Mouse (Mus musculus) embryonic facial prominence, embryonic 15.5 days (tissue): Measurements from ENCODE around the gene Arfgap1. TPM values are rescaled to one million over a fixed set of nuclear protein-coding genes. Genes with fewer than 3 reads are reported as not detected.

Source experiments
- ATAC-seq: fragments of 200-750 bp; cut with Nextera tagmentation; 2 replicates; pipeline ENCODE4 v1.8.0; 2017; ENCODE audit warnings: low read depth, moderate TSS enrichment; ENCODE audit not compliant: insufficient number of reproducible peaks, low FRiP score, low TSS enrichment
- H3K27ac ChIP-seq: fragments of 300-500 bp; sonication (generic); replicated peaks from 2 replicates; pipeline ENCODE4 v1.5.1; 2015; ENCODE audit warnings: mild to moderate bottlenecking, inconsistent platforms
- H3K27me3 ChIP-seq: fragments of 300-500 bp; sonication (generic); 2 replicates; pipeline ENCODE4 v1.6.1; 2015; ENCODE audit warnings: inconsistent platforms
- H3K36me3 ChIP-seq: fragments of 300-500 bp; sonication (generic); 2 replicates; pipeline ENCODE4 v1.6.1; 2015; ENCODE audit warnings: mild to moderate bottlenecking, inconsistent platforms
- H3K4me1 ChIP-seq: fragments of 300-500 bp; sonication (generic); 2 replicates; pipeline ENCODE4 v1.6.1; 2015; ENCODE audit warnings: inconsistent platforms
- H3K4me2 ChIP-seq: fragments of 300-500 bp; sonication (generic); replicated peaks from 2 replicates; pipeline ENCODE4 v1.6.1; 2015; ENCODE audit warnings: mild to moderate bottlenecking, inconsistent platforms
- H3K4me3 ChIP-seq: fragments of 300-500 bp; sonication (generic); replicated peaks from 2 replicates; pipeline ENCODE4 v1.5.1; 2015; ENCODE audit warnings: mild to moderate bottlenecking, inconsistent platforms
- H3K9ac ChIP-seq: fragments of 300-500 bp; sonication (generic); 2 replicates; pipeline ENCODE4 v1.6.1; 2015; ENCODE audit warnings: inconsistent platforms
- H3K9me3 ChIP-seq: fragments of 300-500 bp; sonication (generic); replicated peaks from 2 replicates; pipeline ENCODE4 v1.6.1; 2016; ENCODE audit warnings: inconsistent platforms
- WGBS: fragments of 180-500 bp; shearing (Covaris S2); methylation state at CpG from one replicate; pipeline ENCODE4 v1.1.7; 2015; 5-methylcytosine and 5-hydroxymethylcytosine counted together
- polyA plus RNA-seq: library from polyadenylated mRNA; unstranded; fragments of >200 nt; fragmentation: Nextera tagmentation; extraction: Ambion mirVana; gene quantifications from 2 replicates; pipeline ENCODE4 v1.2.1, GENCODE M21; 2015

Arfgap1 gene
- polyA plus RNA-seq, 1 experiment from 2014 or later = 144 TPM

DNA sequence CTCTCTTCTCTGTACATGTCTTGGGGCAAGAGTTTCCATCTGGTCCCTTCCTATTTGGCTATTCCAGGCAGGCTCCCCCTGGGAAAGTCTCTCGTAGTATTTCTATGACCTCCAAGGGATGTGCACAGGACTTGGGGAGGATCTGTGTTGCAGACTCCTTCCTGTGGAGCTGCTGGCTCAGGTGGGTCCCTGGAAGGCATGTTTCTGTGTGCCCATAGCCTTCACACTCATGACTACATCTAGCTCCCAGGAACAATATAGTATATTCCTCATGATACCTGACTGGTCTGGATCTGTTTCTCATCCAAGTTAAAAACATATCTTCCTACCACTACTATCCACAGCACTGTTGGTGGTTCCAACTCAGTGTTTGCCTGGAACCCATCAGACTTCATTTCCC is 20.0 kb downstream of the Arfgap1 start:
- Histone ChIP-seq H3K4me3 (no peak overlapping the region), H3K27me3 (no peaks in the 10 kb centered on the region), H3K27ac (no peak overlapping the region; the same call in 1 of the 2 replicates), H3K9ac (no peak overlapping the region), H3K36me3 (peaks cover 16% of the 10 kb centered on the region), H3K4me1 (peaks cover 7% of the 10 kb centered on the region; the same call in 1 of the 2 replicates), H3K9me3 (no peaks in the 10 kb centered on the region), H3K4me2 (no peak overlapping the region)
- no peak for ATAC-seq
- WGBS = 52% methylated on average over 1 of the region's 1 CpGs

DNA sequence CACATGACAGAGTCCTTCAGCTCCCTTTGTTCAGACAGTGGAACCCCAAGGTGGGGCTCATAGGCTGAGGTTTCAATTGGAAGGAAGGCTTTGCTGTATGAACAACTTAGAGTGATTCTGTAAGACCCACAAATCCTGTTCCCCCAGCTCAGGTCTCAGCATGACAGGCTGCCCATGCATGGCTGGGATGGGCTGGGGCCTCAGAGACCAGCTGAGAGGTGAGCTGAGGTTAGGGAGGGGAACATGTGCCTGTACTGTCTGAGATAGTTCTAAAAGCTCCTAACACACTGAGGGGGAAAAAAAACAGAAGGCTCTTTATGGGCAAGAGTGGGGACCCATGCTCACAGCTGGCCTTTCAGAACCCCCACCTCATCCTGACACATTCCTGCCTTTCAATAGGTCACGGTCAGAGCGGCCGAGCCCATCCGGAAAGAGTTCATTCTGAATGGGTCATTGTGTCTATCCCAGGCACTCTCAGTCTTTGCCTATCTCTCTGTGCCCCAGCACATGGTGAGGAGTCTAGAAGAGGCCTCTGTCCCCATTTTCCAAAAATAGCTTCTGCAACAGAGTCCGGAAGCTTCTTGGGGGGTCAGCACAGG is 20.5 kb downstream of the Arfgap1 start:
- H3K4me3 ChIP-seq = no peak overlapping the region
- H3K27me3 ChIP-seq = no peaks in the 10 kb centered on the region
- no peaks in the 10 kb centered on the region for H3K9me3 ChIP-seq
- peaks cover 7% of the 10 kb centered on the region; the same call in 1 of the 2 replicates for H3K4me1 ChIP-seq
- no peak overlapping the region for H3K4me2 ChIP-seq
- no peak overlapping the region for H3K9ac ChIP-seq
- peak; percentile 31; the same call in 1 of the 2 replicates for ATAC-seq
- 0 out of 2 replicates have a peak, but pooled peaks cover 10% of the 10 kb centered on the region for H3K36me3 ChIP-seq
- WGBS = 44% methylated on average over 5 of the region's 5 CpGs
- H3K27ac ChIP-seq = no peak overlapping the region

GRCm38 (mm10) chr2:180988347-180988913 is 21.4 kb downstream of the Arfgap1 start:
- no peaks in the 10 kb centered on the region for H3K9me3 ChIP-seq
- no peak overlapping the region for H3K27ac ChIP-seq
- WGBS = 55% methylated on average over 3 of the region's 3 CpGs
- no peak overlapping the region for H3K4me3 ChIP-seq
- ATAC-seq = no peak
- H3K36me3 ChIP-seq = 0 out of 2 replicates have a peak, but pooled peaks cover 3% of the 10 kb centered on the region
- H3K4me1 ChIP-seq = peaks cover 7% of the 10 kb centered on the region; the same call in 1 of the 2 replicates
- no peak overlapping the region for H3K9ac ChIP-seq
- no peaks in the 10 kb centered on the region for H3K27me3 ChIP-seq
- H3K4me2 ChIP-seq = no peak overlapping the region

GRCm38 (mm10) chr2:180988948-180989347 is 21.9 kb downstream of the Arfgap1 start:
- Histone ChIP-seq H3K27ac (no peak overlapping the region), H3K9me3 (no peaks in the 10 kb centered on the region), H3K4me3 (no peak overlapping the region), H3K9ac (no peak overlapping the region), H3K4me2 (no peak overlapping the region), H3K27me3 (no peaks in the 10 kb centered on the region), H3K36me3 (0 out of 2 replicates have a peak, but pooled peaks cover under 1% of the 10 kb centered on the region), H3K4me1 (peaks cover 7% of the 10 kb centered on the region; the same call in 1 of the 2 replicates)
- ATAC-seq = no peak
- whole genome bisulfite sequencing = 78% methylated on average over 1 of the region's 1 CpGs

- Histone ChIP-seq H3K9me3 (no peaks in the 10 kb centered on the region), H3K27me3 (no peaks in the 10 kb centered on the region), H3K4me3 (no peak overlapping the region), H3K4me2 (no peak overlapping the region), H3K4me1 (peaks cover 7% of the 10 kb centered on the region; the same call in 1 of the 2 replicates), H3K27ac (no peak overlapping the region), H3K36me3 (no peaks in the 10 kb centered on the region), H3K9ac (no peak overlapping the region)
- WGBS = 78% methylated on average over 4 of the region's 4 CpGs
- ATAC-seq = no peak
Observed at GRCm38 (mm10) chr2:180990347-180990746, 23.3 kb downstream of the Arfgap1 start.

DNA sequence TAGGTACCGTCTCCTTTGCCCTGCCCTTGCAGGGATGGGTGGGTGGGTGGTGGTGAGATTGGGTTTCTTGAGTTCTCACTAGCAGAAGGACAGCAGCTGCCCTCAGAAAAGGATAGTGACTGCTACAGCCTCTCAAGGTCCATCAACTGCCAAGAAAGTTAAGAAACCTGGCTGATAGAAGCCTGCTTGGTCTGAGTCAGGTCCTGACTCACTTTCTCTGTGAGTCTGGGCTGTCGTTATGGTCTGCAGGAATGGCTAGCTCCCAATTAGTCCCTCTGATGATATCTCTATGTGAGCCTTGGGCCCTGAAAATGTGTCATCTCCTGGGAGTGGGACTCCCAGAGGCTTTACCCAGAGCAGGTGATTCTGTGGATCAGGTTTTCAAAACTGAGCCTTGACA is 27.3 kb downstream of the Arfgap1 start:
- ATAC-seq = no peak
- Histone ChIP-seq H3K9me3 (no peaks in the 10 kb centered on the region), H3K4me1 (no peaks in the 10 kb centered on the region), H3K9ac (no peak overlapping the region), H3K4me2 (no peak overlapping the region), H3K27ac (no peak overlapping the region), H3K4me3 (no peak overlapping the region), H3K36me3 (no peaks in the 10 kb centered on the region), H3K27me3 (no peaks in the 10 kb centered on the region)
- 56% methylated on average over 2 of the region's 2 CpGs for WGBS

DNA sequence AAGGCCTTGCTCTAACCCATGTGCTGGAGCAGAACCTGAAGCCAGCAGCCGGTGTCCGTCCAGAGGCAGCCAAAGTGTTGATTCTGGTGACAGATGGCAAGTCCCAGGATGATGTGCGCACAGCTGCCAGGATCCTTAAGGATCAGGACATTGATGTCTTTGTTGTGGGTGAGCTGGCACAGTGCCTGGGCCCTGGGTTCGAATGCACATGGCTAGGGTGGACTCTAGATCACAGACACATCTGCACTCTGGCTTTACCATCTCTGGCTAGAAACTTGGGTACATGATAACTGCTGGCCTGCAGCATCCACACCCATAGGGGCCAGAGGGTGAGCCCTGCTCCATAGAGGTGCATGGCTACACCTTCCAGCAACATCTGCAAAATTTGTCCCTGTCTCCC is 28.4 kb downstream of the Arfgap1 start:
- WGBS = 75% methylated on average over 4 of the region's 4 CpGs
- ATAC-seq = no peak
- no peaks in the 10 kb centered on the region for H3K36me3 ChIP-seq

DNA sequence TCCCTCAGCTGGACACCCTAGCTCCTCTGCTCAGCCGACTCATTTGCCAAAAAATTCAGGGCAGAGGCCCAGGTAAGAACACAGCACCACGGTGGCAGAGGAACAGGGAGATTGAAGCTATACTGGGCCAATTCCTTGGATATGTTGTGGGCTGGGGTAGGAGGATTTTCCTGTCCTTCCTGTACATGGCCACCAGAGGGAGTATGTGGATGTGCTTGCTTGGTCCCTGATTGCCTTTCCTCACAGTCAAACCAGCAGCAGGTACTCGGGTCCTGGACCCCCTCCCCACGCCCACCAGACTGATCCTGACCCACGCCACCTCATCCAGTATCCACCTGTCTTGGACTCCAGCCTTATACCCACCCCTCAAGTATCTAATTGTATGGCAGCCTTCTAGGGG is 29.4 kb downstream of the Arfgap1 start:
- no peak overlapping the region for H3K4me3 ChIP-seq
- no peaks in the 10 kb centered on the region for H3K36me3 ChIP-seq
- ATAC-seq = no peak
- no peaks in the 10 kb centered on the region for H3K27me3 ChIP-seq
- no peak overlapping the region for H3K27ac ChIP-seq
- no peaks in the 10 kb centered on the region for H3K4me1 ChIP-seq
- 14% methylated on average over 5 of the region's 5 CpGs for WGBS
- no peaks in the 10 kb centered on the region for H3K9me3 ChIP-seq
- H3K9ac ChIP-seq = no peak overlapping the region
- H3K4me2 ChIP-seq = no peak overlapping the region

More for the DNA sequence above, 28.4 kb downstream of the Arfgap1 start:
- H3K4me3 ChIP-seq = no peak overlapping the region
- H3K27me3 ChIP-seq = no peaks in the 10 kb centered on the region
- H3K27ac ChIP-seq = no peak overlapping the region
- no peaks in the 10 kb centered on the region for H3K4me1 ChIP-seq
- no peak overlapping the region for H3K4me2 ChIP-seq
- no peaks in the 10 kb centered on the region for H3K9me3 ChIP-seq
- H3K9ac ChIP-seq = no peak overlapping the region

- ATAC-seq = no peak
Observed at GRCm38 (mm10) chr2:180996905-180997304, 29.9 kb downstream of the Arfgap1 start.

DNA sequence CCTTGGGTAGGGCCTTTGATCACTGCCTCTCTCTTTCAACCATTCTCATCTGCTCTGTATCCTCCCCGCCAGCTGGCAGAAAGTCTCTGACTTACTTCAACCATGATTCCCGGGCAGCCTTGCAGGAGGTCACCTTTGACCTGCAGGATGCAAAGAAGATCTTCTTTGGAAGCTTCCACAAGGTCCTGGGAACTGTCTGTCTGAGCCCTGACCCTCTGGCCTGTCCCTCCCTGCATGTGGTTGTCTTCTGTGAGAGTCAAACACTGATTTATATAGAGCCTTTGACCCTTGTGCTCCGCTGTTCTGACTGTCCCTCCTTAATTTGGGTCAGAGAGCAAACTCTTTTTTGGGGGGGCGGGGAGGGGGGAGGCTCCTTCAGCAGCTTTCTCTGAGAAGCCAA is 40.0 kb downstream of the Arfgap1 start:
- no peaks in the 10 kb centered on the region for H3K27me3 ChIP-seq
- no peak overlapping the region for H3K4me2 ChIP-seq
- WGBS = 53% methylated on average over 4 of the region's 4 CpGs
- no peaks in the 10 kb centered on the region for H3K9me3 ChIP-seq
- no peak overlapping the region for H3K27ac ChIP-seq
- no peak overlapping the region for H3K4me3 ChIP-seq
- H3K36me3 ChIP-seq = no peaks in the 10 kb centered on the region
- ATAC-seq = no peak
- H3K4me1 ChIP-seq = no peaks in the 10 kb centered on the region
- no peak overlapping the region for H3K9ac ChIP-seq

More at GRCm38 (mm10) chr2:180996905-180997304, 29.9 kb downstream of the Arfgap1 start:
- Histone ChIP-seq H3K4me3 (no peak overlapping the region), H3K9ac (no peak overlapping the region), H3K27me3 (no peaks in the 10 kb centered on the region), H3K36me3 (no peaks in the 10 kb centered on the region), H3K27ac (no peak overlapping the region), H3K4me2 (no peak overlapping the region), H3K4me1 (no peaks in the 10 kb centered on the region), H3K9me3 (no peaks in the 10 kb centered on the region)
- WGBS = 68% methylated on average over 3 of the region's 3 CpGs

DNA sequence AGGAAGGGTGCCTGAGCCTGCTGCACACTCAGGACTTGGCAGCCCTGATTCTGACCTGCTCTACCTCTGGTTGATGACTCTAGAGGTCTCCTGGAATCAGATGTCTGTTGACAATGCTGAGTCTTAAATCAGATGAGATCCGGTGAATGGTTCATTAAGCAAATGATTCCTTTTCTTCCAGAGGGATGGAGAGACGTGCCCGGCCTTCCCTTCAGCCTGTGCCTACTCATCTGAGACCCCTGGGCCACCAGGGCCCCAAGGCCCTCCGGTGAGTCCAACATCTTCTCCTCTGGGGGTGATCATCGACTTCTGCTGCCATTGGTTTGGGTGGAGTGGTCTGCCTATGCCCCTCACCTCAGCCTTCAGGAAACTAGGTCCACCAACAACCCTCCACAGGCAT is 41.3 kb downstream of the Arfgap1 start:
- no peak overlapping the region for H3K4me2 ChIP-seq
- H3K4me3 ChIP-seq = no peak overlapping the region
- H3K27ac ChIP-seq = no peak overlapping the region
- ATAC-seq = no peak
- no peak overlapping the region for H3K9ac ChIP-seq
- 83% methylated on average over 5 of the region's 5 CpGs for WGBS
- no peaks in the 10 kb centered on the region for H3K27me3 ChIP-seq
- no peaks in the 10 kb centered on the region for H3K9me3 ChIP-seq
- no peaks in the 10 kb centered on the region for H3K4me1 ChIP-seq
- H3K36me3 ChIP-seq = no peaks in the 10 kb centered on the region
